Mouse (Mus musculus) v-Abl transformed pro-B cells (cell line): ENCODE data around the gene 1500009C09Rik.

ENCODE experiments used
- in situ Hi-C, 2 experiments: fragments of 400-800 bp; cut with MboI; formaldehyde crosslinking; loops; one replicate each; pipeline ENCODE4 v1.15.1; 2025; ENCODE audit not compliant: unreplicated experiment in 2 of 2

1500009C09Rik gene

DNA sequence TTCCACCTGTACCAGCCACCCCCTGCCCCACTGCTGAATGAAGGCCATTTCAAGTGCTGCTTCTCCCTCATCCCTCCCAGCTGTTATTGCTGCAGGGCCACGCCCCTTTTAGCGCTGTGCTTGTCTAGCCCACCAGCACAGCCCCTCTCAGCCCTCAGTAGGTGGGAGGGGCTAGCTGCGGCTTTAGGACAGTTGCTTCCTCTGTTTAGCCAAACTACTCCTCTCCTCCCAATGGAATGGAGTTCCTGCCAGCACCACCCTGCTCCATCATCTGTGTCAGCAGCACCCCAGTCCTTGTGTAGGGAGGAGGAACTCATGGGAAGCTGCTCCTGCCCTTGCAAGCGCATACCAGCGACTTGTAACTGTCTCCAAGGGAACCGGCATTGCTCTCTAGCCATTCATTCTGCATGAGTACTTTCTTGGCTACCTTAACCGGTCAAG is 41.1 kb downstream of the 1500009C09Rik start:
- in situ Hi-C loops: loop anchor here (25.0 kb wide), 3 partner anchors 494 to 1769 kb away; partner anchors contain the start of genes Nfam1 (in 2 of the 2), Cyp2d26 (in 1 of the 2) and Efcab6 (in 1 of the 2)

GRCm38 (mm10) chr15:82294059-82294458 is 41.9 kb downstream of the 1500009C09Rik start:
- in situ Hi-C loops: loop anchor here (25.0 kb wide), 3 partner anchors 493 to 1768 kb away; partner anchors contain the start of genes Nfam1 (in 2 of the 2), Cyp2d26 (in 1 of the 2) and Efcab6 (in 1 of the 2)

GRCm38 (mm10) chr15:82298764-82299561 is 46.8 kb downstream of the 1500009C09Rik start, which contains the start of gene Wbp2nl:
TSS of gene Wbp2nl (plus strand) at chr15:82298954.
- in situ Hi-C loops: loop anchor here (25.0 kb wide), 3 partner anchors 488 to 1763 kb away; partner anchors contain the start of genes Nfam1 (in 2 of the 2), Cyp2d26 (in 1 of the 2) and Efcab6 (in 1 of the 2)

DNA sequence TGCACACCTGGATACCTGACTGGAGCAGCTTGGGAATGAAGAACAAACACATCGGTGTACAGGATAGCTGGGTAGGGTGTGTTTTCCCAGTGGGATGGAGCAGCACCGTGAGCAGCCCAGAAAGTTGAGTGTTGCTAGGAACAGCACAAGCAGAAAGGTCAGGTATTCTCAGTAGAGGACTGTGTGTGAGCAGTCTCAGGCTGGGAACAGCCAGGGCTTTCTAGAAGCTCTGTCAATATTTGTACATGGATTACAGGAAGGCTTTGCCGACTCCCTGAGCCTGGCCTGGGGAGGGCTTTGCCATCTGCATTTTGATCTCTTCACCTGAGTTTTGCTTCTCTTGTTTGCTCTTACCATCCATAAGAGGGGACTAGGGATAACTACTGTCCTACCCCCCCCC is 54.9 kb downstream of the 1500009C09Rik start:
- in situ Hi-C loops: no loop called here

GRCm38 (mm10) chr15:82308416-82308815 is 56.2 kb downstream of the 1500009C09Rik start:
- in situ Hi-C loops: no loop called here
